Mouse (Mus musculus) CH12.LX (cell line): ENCODE results near the gene Txndc11.

ENCODE experiments used
- JUN ChIP-seq: IDR thresholded peaks from 2 replicates; pipeline ENCODE4 v1.6.1; 2011; ENCODE audit warnings: low read depth, mild to moderate bottlenecking, low read length, improper control_type of control experiment, moderate library complexity; ENCODE audit not compliant: insufficient read depth
- POLR2A ChIP-seq: IDR thresholded peaks from 2 replicates; pipeline ENCODE4 v1.6.1; 2011; ENCODE audit warnings: low read depth, mild to moderate bottlenecking, improper control_type of control experiment, low read length

GRCm38 (mm10) chr16:11054409-11054808, 80.0 kb downstream of the Txndc11 start:
- no peak for TF ChIP-seq JUN
- no peak for TF ChIP-seq POLR2A
